Mouse (Mus musculus) olfactory bulb, adult 2 months (tissue): ENCODE data around the gene Pcnx3. TPM values are rescaled to one million over a fixed set of nuclear protein-coding genes. Genes with fewer than 3 reads are reported as not detected.

Source experiments
- H3K27ac ChIP-seq: fragments of 200-500 bp; 2 replicates; pipeline ENCODE4 v1.5.1; 2012; ENCODE audit warnings: low read depth, low read length; ENCODE audit not compliant: insufficient read depth
- H3K4me1 ChIP-seq: fragments of 200-500 bp; 2 replicates; pipeline ENCODE4 v1.6.1; 2012; ENCODE audit warnings: low read length; ENCODE audit not compliant: control insufficient read depth, insufficient read depth
- H3K4me3 ChIP-seq: fragments of 200-500 bp; 2 replicates; pipeline ENCODE4 v1.5.1; 2012; ENCODE audit warnings: mild to moderate bottlenecking, low read depth, low read length, moderate library complexity; ENCODE audit not compliant: insufficient read depth
- CTCF ChIP-seq: fragments of 200-500 bp; IDR thresholded peaks from 2 replicates; pipeline ENCODE4 v1.5.1; 2012; ENCODE audit warnings: low read depth, mild to moderate bottlenecking, low read length, moderate library complexity; ENCODE audit not compliant: insufficient read depth
- POLR2A ChIP-seq: fragments of 200-500 bp; IDR thresholded peaks from 2 replicates; pipeline ENCODE4 v1.6.1; 2012; ENCODE audit warnings: mild to moderate bottlenecking, low read depth, low read length, moderate library complexity; ENCODE audit not compliant: insufficient read depth
- WGBS: fragments of 180-500 bp; shearing (Covaris S2); methylation state at CpG from one replicate; pipeline ENCODE4 v1.1.7; 2018; 5-methylcytosine and 5-hydroxymethylcytosine counted together
- polyA plus RNA-seq: library from polyadenylated mRNA; stranded (reverse); fragments of >200 nt; gene quantifications from 2 replicates; pipeline ENCODE4 v1.2.4, GENCODE M21; 2012; ENCODE audit warnings: low replicate concordance; ENCODE audit not compliant: missing spikeins, insufficient read depth, insufficient read length

The Pcnx3 gene
- polyA plus RNA-seq, 1 experiment, result not detected

- peaks cover 2% of the 10 kb centered on the region for H3K4me1 ChIP-seq
- TF ChIP-seq CTCF, result no peak
- no peak for TF ChIP-seq POLR2A
- H3K4me3 ChIP-seq, result no peak overlapping the region
- H3K27ac ChIP-seq, result no peak overlapping the region
- 37% methylated on average over 2 of the region's 2 CpGs for WGBS
Measured at GRCm38 (mm10) chr19:5614953-5615352, 73.8 kb downstream of the Pcnx3 start.

Other genes with a start within 250 kb of the Pcnx3 start
- not detected in 2 replicates for gene Fosl1, start 241.4 kb downstream of the Pcnx3 start, polyA plus RNA-seq
- not detected in 2 replicates for gene Ccdc85b, start 231.0 kb downstream of the Pcnx3 start, polyA plus RNA-seq
- gene Fibp, start 228.3 kb downstream of the Pcnx3 start, polyA plus RNA-seq, result not detected in 2 replicates
- gene Ctsw, start 220.4 kb downstream of the Pcnx3 start, polyA plus RNA-seq, result not detected in 2 replicates
- not detected in 2 replicates for gene Efemp2, start 215.0 kb downstream of the Pcnx3 start, polyA plus RNA-seq
- gene Mus81, start 200.5 kb downstream of the Pcnx3 start, polyA plus RNA-seq, result not detected in 2 replicates
- gene Cfl1, start 198.5 kb downstream of the Pcnx3 start, polyA plus RNA-seq, result 1,186 and 1,283 TPM in 2 replicates
- not detected in 2 replicates for gene 1700020D05Rik, start 185.1 kb downstream of the Pcnx3 start, polyA plus RNA-seq
- gene Snx32, start 178.4 kb downstream of the Pcnx3 start, polyA plus RNA-seq, result not detected in 2 replicates
- gene Ovol1, start 128.3 kb downstream of the Pcnx3 start, polyA plus RNA-seq, result not detected in 2 replicates
- gene Ap5b1, start 120.9 kb downstream of the Pcnx3 start, polyA plus RNA-seq, result not detected in 2 replicates
- not detected in 2 replicates for gene Rnaseh2c, start 87.0 kb downstream of the Pcnx3 start, polyA plus RNA-seq
- gene Kat5, start 78.7 kb downstream of the Pcnx3 start, polyA plus RNA-seq, result not detected in 2 replicates
- gene Rela, start 51.4 kb downstream of the Pcnx3 start, polyA plus RNA-seq, result not detected in 2 replicates
- not detected in 2 replicates for gene Sipa1, start 25.2 kb downstream of the Pcnx3 start, polyA plus RNA-seq
- gene Map3k11, start 166 bp downstream of the Pcnx3 start, polyA plus RNA-seq, result not detected in 2 replicates
- not detected in 2 replicates for gene Kcnk7, start 15.5 kb upstream of the Pcnx3 start, polyA plus RNA-seq
- not detected in 2 replicates for gene Ehbp1l1, start 37.4 kb upstream of the Pcnx3 start, polyA plus RNA-seq
- not detected in 2 replicates for gene Fam89b, start 40.7 kb upstream of the Pcnx3 start, polyA plus RNA-seq
- not detected in 2 replicates for gene Ltbp3, start 52.0 kb upstream of the Pcnx3 start, polyA plus RNA-seq
- gene Scyl1, start 82.5 kb upstream of the Pcnx3 start, polyA plus RNA-seq, result not detected in 2 replicates
- gene Frmd8, start 186.4 kb upstream of the Pcnx3 start, polyA plus RNA-seq, result not detected in 2 replicates
- gene Slc25a45, start 188.9 kb upstream of the Pcnx3 start, polyA plus RNA-seq, result not detected in 2 replicates
- gene Tigd3, start 205.2 kb upstream of the Pcnx3 start, polyA plus RNA-seq, result not detected in 2 replicates
- gene Dpf2, start 224.1 kb upstream of the Pcnx3 start, polyA plus RNA-seq, result not detected in 2 replicates
- not detected in 2 replicates for gene Cdc42ep2, start 235.9 kb upstream of the Pcnx3 start, polyA plus RNA-seq